Mouse (Mus musculus): Measurements from ENCODE around the gene Tmem235.

Gene Tmem235

DNA sequence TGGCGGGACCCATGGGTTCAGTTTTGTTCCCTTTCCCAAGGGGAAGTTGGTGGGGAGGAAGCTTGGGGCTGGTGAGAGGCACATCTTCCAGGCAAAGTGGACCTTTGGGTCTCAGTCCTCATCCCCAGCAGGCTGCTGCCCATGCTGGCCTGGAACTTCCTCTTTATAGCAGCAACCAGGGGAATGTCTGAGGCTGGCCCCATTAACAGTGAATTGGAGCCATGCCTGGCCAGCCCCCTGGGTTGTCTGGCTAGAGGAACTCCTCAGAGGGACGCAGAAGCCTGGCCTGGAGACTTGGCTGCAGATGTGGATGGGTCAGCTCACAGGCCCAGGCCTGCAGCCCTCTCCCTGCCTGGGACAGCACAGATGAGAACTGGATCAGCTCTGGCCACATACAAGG, 4.3 kb downstream of the Tmem235 start:
- no peak for DNase-seq (ENCODE audit: low read depth, low spot score)

DNA sequence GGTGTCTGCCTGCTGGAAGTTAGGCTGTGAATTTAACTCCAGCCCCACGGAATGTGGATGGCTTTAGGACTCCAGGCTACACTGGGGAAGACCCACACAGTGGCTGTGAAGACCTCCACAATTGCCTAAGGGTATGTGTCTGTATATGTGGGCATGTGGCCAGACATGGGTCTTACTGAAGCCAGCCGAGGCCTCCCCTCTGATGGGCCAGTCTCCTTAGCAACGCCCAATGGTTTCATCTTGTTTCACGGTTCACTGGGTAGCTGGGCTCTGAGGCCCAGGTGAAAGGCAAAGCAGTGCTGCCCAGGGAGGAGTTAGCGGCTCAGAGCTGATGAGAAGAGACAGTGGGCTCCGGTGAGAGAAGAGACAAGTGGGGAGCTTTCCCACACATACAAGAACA, 5.4 kb downstream of the Tmem235 start:
- no peak for DNase-seq (ENCODE audit: low read depth, low spot score)

- peak; percentile 87 for DNase-seq (ENCODE audit: low read depth, low spot score)
Measured at GRCm38 (mm10) chr11:117870688-117871365, 10.3 kb downstream of the Tmem235 start.

- DNase-seq (ENCODE audit: low read depth, low spot score), result no peak
Measured at GRCm38 (mm10) chr11:117871376-117871775, 10.8 kb downstream of the Tmem235 start.

DNA sequence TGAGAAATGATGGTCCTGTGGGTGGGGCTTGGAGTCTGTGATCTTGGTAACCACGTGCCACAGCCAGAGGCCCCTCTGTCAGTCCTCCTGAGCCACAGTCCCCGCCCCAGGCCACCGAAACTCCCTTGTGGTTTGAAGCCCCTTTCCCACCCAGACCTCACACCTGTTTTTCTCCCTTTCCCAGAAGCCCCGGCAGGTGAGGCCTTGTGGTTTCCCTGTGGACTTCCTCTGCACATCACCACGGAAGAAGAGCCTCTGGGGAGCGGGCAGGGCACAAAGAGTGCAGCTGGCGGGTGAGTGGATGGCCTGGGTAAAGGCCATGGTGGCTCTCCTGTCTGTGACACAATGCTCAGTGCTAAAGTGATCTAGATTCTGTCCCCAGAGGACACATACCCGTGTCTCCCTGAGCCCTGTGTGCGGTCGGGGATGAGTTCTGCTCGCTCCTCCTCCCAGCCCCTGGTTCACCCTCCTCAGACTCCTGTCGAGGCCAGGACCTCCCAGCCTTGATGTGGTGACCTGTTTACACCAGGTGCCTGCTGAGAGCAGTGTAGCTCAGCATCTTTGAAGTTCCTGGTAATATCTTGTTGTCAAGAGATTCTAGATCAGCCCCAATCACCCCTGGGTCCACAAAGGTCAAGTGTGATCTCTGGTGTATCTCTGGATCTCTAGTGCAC, 11.5 kb downstream of the Tmem235 start:
- DNase-seq (ENCODE audit: low read depth, low spot score), result no peak

DNA sequence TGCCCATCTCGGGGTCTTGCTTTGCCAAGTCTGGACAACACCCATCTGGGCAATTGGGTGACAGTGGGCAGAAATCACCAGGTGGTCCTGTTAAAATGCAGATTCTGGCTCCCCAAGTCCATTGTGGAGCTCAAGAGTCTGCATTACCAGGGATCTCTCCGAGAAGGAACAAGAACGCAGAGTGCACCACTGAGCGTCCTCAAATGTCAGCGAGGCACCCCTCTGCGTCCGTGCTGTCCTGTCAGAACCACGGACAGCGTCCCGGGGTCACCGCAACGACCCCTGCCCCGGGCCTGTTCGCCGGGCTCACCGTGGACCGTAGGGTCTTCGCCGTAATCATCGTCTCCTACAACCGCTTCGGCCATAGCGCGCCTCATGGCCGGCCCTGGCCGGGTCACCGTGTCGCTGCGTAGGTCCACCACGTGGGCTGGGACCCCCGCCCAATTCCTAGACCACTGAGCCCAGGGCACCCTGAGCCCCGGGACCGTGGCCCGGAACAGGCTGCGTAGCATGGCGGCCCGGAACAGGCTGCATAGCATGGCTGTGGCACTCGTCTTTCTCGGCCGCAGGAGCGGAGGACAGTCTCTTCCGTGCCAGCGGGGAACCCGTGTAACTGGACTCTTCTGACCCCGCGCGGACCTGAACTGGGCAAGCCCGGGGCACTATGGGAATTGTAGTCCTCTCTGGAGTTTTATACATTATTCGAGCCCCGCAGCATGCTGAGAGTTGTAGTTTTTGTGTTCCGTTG, 12.5 kb downstream of the Tmem235 start, which contains the start of gene Tha1:
Gene Tha1, minus strand, starts transcription at position 621 of the 748 bp plus-strand sequence.
- DNase-seq (ENCODE audit: low read depth, low spot score), result peak; percentile 89

- DNase-seq (ENCODE audit: low read depth, low spot score), result peak; percentile 59
Measured at GRCm38 (mm10) chr11:117874419-117874818, 13.9 kb downstream of the Tmem235 start.

DNA sequence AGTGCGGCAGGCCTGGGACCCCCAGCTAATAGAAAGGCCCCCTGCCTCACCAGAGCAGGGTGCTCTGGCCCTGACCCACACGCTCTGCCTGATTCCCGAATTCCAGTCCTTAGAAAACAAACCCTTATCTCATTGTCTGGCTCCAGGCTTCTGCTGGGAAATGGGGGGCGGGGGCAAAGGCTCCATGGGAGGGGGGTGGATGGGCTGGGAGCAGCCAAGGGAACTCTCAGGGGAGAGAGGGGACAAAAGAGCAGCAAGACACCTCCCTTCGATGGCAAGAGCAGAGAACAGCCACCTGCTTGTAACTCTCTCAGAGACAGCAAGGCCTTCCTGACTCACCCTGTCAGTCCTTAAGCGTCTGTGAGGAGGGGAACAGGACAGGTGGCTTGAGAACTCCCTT, 15.1 kb downstream of the Tmem235 start:
- no peak for DNase-seq (ENCODE audit: low read depth, low spot score)

GRCm38 (mm10) chr11:117877917-117878745, 17.6 kb downstream of the Tmem235 start:
- peak; percentile 24 for DNase-seq (ENCODE audit: low read depth, low spot score)

DNA sequence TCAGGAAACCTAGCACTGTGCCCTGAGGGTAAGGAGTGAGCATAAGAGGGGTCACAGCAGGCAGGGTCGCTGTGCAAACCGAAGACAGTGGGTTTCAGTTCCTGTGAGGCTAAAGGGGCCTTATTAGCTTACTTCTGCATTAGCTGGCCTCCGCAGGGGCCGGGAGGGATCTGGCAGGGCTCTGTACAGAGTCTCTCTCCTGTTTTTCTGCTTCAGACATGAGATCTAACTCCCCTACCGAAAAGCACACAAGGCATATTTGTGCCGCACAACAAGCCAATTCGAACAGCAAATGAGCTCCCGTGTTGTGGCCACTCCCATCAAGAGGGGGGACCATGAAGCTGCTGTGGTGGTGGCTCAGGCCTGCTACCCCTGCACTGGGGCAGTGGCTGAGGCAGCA, 18.3 kb downstream of the Tmem235 start:
- DNase-seq (ENCODE audit: low read depth, low spot score), result no peak

GRCm38 (mm10) chr11:117879676-117880075, 19.1 kb downstream of the Tmem235 start:
- DNase-seq (ENCODE audit: low read depth, low spot score), result peak; percentile 52

DNA sequence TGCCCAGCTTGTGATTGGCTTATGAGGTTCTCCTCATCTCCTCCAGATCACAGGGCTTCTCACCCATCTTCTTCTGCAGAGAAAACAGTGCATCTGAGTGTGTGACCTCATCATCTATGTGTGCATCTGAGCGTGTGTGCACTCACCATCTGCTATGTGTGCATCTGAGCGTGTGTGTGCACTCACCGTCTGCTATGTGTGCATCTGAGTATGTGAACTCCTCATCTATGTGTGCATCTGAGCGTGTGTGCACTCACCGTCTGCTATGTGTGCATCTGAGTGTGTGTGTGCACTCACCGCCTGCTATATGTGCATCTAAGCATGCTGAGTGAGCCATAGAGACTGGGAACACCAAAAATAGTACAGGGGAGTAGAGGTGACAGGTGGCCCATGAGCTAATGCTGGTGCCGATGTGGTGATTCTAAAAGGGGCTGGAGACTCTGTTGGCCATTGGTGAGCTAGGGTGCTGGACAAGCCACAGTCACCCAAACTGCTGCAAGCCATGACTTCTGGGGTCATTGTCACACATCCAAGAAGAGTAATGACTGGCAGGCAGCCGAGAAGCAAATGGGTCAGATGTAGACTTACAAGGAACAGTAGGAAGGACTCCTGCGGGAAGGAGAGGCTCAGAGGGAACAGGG, 19.9 kb downstream of the Tmem235 start:
- no peak for DNase-seq (ENCODE audit: low read depth, low spot score)

GRCm38 (mm10) chr11:117880977-117881358, 20.4 kb downstream of the Tmem235 start:
- no peak for DNase-seq (ENCODE audit: low read depth, low spot score)

DNA sequence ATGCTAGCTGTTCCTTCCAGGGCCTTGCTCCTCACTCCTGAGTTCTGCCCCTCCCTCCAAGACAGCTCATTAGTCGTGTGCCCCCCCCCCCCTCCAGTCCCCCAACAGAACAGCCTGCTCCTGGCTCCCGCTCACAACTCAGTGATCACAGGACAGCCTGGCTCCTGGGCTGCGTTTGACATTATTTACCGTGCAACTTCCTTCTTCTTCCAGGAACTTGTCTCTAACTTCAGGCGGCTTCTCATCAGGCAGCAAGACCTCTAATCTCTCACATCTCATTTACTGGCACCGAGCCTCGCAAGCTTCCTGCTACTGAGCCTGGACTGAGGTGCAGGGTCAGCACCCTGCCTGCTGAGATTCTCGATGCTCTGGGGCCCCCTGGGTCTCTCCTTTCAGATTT, 21.2 kb downstream of the Tmem235 start:
- peak; percentile 28 for DNase-seq (ENCODE audit: low read depth, low spot score)

GRCm38 (mm10) chr11:117882208-117882607, 21.7 kb downstream of the Tmem235 start:
- peak; percentile 32 for DNase-seq (ENCODE audit: low read depth, low spot score)

DNA sequence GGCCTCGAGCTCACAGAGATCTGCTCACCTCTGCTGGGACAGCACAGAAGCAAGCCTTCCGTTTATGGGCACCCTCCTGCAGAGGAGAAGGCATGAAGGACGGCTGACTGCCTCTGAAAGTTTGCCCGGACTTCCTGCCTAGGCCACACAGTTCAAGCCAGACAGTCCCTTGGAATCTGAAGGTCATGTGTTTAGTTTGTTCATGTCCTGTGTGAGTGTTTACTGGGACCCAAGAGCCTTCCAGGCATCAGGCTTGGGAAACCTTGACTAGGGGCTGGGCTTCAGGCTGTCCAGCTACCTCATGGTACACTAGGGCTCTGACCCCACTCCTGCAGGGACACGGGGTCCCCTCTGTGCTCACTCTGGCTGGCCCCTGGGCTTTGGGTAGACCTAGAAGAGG, 25.4 kb downstream of the Tmem235 start:
- DNase-seq (ENCODE audit: low read depth, low spot score), result no peak

GRCm38 (mm10) chr11:117888168-117888852, 27.8 kb downstream of the Tmem235 start:
- DNase-seq (ENCODE audit: low read depth, low spot score), result no peak

GRCm38 (mm10) chr11:117888853-117889822, 28.6 kb downstream of the Tmem235 start:
- DNase-seq (ENCODE audit: low read depth, low spot score), result no peak

DNA sequence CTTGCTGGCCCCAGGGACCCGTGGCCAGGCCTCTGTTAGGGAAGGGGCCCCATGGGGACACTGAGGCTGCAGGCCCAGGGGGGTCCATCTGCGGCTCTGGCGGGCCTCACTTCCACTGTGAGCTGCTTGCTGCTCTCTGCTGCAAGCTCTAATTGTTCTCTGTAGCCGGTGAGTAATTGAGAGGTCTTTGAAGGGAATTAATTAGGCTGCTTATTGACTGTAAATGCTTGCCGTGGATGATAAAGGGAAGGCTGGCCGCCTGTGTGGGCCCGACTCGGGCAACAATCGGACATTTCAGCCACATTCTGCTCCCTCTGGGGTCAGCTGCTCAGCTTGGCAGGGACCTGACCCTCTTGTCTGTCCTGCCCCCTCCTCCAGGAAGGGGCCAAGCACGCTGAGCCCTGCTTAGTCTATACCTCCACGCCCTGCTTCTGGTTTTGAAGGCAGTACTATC, 29.4 kb downstream of the Tmem235 start:
- DNase-seq (ENCODE audit: low read depth, low spot score), result no peak
